Mouse (Mus musculus): ENCODE data around the gene Rnf141.

Rnf141 gene

DNA sequence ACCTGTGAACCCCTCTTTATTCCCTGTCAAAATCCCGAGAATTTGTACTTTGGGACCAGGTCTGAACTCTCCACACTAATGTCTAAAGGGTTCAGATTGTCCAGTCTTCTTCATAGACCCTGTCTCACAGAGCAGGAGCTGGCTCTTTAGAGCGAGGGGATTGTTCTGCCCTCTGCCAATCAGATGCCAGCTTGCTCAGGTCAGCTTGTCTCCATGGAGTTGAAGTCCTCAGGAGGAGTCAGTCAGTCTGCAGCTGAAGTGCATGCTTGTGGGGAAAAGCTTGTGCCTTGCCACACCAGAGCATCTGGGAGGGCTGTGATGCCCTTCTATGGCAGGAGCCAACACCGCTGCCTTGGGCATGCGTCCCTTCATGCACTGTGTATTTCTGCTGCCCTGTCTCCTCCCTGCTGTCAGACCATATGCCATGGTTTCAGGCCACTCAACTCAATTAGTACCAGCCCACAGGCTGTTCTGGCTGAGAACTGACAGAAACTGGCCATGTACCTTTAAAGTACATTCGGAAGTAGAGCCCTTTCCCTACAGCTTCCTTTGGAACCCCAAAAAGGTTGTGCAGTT lies 81.6 kb downstream of the Rnf141 start:
- no peak for DNase-seq (ENCODE audit: low spot score in 2 of 2)

DNA sequence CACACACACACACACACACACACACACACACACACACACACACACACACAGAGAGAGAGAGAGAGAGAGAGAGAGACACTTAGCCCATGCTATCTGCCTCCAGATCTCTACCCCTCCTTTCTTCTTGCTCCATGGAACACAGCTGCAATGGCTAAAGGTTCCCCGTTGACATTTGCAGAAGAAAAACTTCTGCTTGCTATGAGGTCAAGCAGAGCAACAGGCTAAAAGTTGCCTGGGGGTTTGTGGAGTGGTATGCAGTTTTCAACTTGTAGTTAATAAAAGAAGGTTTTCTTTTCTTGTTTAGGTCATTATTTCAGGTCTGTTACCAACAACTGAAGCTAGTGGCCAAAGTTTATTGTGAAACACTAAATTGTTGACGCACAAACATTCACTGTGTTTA lies 87.8 kb downstream of the Rnf141 start:
- DNase-seq (ENCODE audit: low spot score in 2 of 2), result no peak

DNA sequence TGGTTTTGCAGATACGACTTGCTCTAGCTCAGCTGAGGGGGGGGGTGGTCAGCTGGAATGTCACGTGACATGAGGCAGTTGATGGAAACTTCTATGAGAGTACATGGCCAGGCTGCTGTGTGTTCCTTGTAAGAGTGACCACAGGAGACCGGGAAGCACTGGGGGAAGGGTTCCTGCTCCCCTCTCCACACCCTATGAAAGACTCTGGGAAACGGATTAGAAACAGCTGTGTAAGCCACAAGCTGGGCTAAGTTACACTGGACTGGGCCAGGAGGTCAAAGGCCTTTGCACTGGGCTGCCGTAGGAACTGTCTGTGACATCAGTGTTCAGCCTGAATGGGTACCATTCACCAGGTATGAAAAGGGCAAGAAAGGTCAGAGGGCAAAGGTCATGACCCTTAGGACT lies 90.3 kb downstream of the Rnf141 start:
- no peak for DNase-seq (ENCODE audit: low spot score in 2 of 2)

DNA sequence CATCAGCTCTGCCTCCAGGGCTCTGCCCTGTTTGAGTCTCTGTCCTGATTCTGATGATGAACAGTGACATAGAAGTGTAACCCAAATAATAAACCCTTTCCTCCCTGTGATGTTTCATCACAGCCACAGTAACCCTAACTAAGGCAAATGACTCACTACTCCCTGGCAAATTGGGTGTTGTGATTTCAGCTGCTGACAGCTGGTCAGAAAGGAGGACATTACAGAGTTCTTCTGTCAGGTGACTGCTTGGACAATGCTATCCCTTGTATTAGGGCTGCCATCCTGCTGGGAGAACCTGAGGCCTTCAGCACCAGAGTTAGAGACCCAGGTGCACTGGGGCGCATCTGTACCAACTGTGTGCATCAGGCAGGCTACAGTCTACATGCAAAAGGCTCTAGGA lies 90.9 kb downstream of the Rnf141 start:
- no peak for DNase-seq (ENCODE audit: low spot score in 2 of 2)

DNA sequence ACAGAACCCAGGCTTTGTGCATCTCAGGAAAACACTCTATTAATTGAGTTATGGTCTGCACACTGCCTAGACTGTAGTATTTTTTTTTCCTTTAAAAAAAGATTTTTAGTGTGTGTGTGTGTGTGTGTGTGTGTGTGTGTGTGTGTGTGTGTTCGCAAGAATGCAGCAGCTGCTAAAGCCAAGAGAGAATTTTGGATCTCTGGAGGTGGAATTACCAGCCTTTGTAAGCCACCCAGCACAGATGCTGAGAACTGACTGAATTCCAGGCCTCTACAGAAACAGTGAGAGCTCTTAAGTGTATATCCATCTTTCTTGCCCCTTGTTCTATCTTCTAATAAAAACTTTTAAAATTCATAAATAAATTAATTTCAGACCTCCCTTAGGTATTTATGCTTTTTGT lies 92.6 kb downstream of the Rnf141 start:
- DNase-seq (ENCODE audit: low spot score in 2 of 2), result no peak

DNA sequence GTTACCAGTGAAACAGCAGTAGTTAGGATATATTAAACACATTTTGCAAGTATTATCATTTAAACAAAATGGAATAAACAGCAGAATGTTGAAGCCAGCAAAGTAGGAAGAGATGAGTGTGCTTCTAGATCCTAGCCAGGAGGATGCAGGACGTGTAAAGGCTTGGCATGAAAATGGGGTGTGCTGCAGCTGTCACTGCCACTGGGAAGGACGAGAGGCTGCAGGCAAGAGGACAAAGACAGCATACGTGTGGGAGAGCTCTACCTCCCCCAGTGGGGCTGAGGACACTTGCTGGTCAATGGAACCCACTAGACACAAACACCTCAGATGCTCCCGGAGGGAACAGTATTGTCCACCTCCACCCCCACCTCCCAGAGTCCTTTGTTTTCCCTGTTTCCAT lies 93.4 kb downstream of the Rnf141 start:
- DNase-seq (ENCODE audit: low spot score in 2 of 2), result no peak
